Mouse (Mus musculus) megakaryocyte, embryonic 14.5 days (primary cell): Measurements from ENCODE around the gene Chd4.

Experiments
- FLI1 ChIP-seq: IDR thresholded peaks from 2 replicates; pipeline ENCODE4 v1.6.1; 2012; ENCODE audit warnings: low read length, inconsistent platforms, mixed read lengths
- GATA1 ChIP-seq: IDR thresholded peaks from 3 replicates; pipeline ENCODE4 v1.6.1; 2012; ENCODE audit warnings: mixed read lengths, low read length, inconsistent platforms, borderline replicate concordance

DNA sequence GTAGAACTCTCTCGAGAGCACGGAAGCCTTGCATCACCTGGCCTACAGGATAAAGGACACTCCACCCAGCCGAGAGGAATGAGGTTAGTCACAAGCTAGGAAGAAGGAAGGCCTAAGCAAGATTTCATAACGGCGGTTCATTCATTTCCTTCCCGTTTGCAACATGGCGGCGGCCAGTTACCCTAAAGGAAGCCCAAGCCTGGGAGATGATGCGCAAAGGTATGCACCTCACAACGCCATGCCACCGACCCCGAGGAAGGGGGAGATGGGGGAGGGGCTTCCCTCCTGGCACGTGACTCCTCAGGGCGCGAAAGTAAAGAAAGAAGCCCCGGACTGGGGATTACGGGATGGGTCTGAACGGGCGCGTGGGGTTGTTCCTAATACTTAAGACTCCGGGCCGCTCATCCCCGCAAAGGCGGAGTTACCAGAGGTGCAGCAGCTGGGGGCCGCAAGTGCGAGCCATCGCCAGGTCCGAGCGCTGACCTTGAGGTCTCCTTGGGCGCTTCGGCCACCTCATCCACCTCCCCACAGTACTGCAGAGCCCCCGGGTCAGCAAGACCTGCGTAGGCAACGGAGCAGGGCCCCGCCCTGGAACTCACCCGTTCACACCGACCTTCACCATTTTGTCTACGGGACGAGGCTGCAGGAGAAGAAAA lies 69.0 kb downstream of the Chd4 start:
- no peak for TF ChIP-seq GATA1
- TF ChIP-seq FLI1: no peak
